Mouse (Mus musculus) lung, adult 2 months (tissue): ENCODE data around the gene Epo.

Experiments used
- CTCF ChIP-seq: fragments of 200-500 bp; IDR thresholded peaks from 2 replicates; pipeline ENCODE4 v1.5.1; 2011; ENCODE audit warnings: mild to moderate bottlenecking, low read length, control low read depth; ENCODE audit not compliant: insufficient read depth
- POLR2A ChIP-seq: fragments of 200-500 bp; IDR thresholded peaks from 2 replicates; pipeline ENCODE4 v1.6.1; 2011; ENCODE audit warnings: low read depth, mild to moderate bottlenecking, control low read depth, low read length, borderline replicate concordance; ENCODE audit errors: extremely low read depth

DNA sequence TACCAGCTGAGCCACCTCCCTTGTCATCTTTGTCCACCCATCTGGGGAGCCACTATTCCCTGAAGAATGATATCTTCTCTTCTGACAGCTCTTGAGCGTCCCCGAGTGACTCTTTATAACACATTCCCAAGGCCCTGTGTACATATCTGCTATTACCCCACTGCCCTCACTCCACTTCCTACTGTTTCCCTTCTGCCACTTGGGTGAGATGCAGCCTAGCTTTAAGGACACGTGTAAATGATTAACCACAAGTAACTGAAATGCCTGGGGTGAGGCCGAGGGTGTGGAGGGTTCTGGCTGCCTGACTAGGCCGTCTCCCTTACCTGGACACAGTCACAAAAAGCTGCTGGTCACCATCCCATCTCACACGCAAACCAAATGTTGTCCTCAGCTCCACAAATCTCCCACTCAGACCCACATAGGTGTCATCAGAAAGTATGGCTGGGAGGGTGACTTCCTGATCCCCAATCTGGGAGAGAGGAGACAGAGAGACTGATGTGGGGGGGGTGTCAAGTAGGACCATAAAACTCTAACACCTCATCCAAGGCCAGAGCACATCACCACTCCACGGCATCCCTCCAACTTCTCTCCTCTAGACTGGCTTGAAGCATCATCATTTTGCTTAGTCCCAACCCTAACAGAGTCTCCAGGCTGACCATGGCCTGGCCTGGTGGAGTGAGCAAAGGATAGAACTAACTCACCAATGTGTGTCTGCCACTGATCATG is 77.0 kb downstream of the Epo start:
- TF ChIP-seq CTCF (no peak), POLR2A (no peak)
